Mouse (Mus musculus) thymus, postnatal 36 days (tissue): ENCODE measurements around the gene Gtpbp4.
"Not testable (repeated sequence)": the region's sequence is repeated elsewhere in the genome, so short reads cannot be mapped to it uniquely, and the experiment has no call there.

ENCODE experiments used
- DNase-seq, 2 experiments: peaks; one replicate each; pipeline ENCODE4 v3.0.0; 2022; ENCODE audit warnings: mixed read lengths in 2 of 2

Gene Gtpbp4

DNA sequence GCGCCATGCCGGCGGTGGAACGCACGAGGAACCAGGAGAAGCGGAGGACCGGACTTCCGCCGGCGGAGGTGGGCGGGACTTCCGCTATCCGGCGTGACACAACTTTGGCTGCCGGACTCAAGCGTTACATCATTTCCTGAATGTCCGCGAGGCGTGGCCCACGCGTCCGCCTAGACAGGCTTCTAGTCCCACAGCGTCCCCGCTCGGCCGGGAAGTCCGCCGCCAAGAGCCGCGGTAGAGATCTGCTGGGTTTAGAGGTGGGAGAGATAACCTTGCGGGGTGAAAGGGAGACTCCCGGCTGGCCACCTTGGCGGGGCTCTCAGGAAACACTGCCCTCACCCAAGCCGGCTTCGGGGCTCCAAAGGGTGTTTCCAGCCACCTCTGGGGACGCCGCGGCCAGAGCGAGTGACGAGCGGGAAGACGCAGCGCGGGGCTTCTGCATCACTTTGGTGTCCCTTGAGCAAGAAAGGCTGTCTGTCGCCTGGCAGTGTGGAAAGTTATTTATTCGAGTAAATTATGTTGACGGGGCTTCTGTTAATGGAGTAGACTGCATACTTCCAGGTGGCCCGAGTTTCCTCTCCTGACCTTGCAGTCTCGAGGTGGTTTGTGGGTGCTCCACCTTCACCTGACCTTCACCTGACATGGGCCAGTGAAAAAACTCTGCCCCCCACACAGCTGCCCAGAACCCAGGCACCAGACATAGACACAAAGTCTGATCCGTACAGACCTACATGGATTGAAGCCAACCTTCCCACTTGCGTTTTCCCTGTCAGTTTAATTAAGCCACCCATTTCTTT, at the start of gene Gtpbp4:
Gtpbp4 (minus strand) TSS at position 94 of the 797 bp plus-strand sequence.
- DNase-seq, result peak; percentile 93 to 96

- no peak for DNase-seq
Measured at GRCm38 (mm10) chr13:9044731-9045130, 48.8 kb upstream of the Gtpbp4 start.

DNA sequence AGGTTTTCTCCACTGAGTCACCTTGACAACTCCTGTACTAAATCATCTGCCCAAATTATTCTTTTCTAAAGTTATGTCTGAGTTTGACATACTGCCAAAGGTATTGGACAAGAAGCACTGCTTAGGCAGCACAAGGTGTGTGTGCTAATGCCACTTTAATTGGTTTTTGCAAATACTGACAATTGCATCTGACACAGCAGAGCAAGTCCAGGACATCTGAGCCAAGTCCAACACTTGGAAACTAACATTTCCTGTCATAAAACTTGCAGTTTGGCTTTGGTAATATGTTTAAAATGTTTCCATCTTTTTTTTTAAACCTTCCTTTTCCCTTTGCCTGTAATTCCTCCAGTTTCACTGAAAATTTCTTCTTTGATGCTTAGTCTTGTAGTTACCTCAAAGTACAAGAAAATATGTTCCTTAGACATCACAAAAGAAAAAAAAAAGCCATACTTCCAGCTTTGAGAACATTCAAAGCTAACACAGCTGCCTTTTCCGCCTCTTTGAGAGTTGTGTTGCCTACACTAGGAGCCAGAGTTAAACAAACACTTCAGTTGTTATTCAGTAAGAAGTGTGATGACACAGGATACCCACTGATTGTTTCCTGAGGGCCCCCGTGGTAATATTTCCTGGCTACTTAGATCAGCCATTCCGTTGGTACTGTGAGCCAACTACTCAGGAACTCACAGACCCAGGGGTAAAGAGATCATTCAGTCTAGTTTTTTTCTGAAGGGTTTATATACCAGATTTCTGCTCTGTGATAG, 47.6 kb upstream of the Gtpbp4 start:
- DNase-seq, result no peak

GRCm38 (mm10) chr13:9040626-9041025, 44.7 kb upstream of the Gtpbp4 start:
- no peak for DNase-seq

DNA sequence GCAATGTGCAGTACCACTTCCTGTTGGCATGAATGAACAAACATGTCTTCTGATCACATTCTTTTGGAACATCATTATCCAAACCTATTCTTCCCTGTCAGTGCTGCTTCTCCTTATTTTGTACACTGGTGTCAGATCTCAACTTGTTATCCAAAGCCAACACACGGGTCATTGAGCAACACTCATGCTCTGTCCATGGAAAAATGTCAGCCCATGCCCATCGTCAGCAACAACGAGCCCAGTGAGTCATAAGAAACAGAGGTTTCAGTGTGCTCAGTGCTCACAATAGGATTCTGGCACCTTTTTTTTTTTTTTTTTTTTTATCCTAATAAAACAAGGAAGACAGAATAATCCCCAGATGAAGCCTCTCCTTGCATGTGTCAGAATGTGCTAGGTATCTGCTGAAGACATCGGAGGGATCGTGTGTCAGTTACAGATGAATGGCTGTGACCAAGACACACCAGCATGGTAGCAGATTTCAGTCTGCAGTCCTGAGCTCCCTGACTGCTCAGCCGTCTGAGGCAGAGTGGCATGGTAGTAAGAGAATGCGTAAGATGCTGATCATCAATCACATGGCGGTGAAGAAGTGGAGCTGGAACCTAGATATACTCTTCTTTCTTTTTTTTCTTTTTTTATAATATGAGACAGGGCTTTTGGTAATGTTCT, 36.2 kb upstream of the Gtpbp4 start:
- no peak for DNase-seq

DNA sequence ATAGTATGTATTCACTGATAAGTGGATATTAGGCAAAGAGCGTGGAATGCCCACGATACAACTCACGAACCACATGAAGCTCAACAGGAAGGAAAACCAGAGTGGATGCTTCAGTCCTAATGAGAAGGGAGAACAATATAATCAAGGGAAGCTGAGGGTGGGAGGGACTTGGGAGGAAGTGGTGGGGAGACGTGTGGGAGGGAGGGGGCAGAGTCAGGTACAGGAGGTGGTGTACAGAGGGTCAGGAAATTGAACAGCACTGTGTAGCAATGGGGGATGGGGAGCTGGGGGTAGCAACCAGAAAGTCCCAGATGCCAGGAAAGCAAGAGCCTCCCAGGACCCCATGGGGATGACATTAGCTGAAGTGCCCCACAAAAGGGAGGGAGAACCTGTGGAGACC, 34.5 kb upstream of the Gtpbp4 start:
- peak; percentile 7 to 31 for DNase-seq

GRCm38 (mm10) chr13:9027251-9027650, 31.4 kb upstream of the Gtpbp4 start:
- no peak for DNase-seq

GRCm38 (mm10) chr13:9022623-9023022, 26.7 kb upstream of the Gtpbp4 start:
- no peak for DNase-seq

DNA sequence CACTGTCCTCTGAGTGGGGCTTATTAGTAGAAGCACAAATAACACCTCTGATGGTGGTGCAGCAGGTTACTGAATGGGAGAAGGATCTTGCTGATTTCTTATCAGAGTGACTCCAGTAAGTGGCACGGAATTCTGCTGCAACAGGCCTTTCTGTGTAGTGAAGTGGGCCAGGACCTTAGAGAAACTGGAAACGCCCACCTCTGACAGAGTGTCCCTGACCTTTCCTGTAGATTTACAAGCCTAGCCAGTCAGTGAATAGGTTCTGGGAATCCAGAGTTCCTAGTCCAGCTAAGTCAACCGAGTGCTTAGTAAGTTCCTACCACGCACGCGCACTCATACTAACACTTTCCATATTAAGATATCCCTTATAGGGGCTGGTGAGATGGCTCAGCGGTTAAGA, 25.7 kb upstream of the Gtpbp4 start:
- no peak for DNase-seq

DNA sequence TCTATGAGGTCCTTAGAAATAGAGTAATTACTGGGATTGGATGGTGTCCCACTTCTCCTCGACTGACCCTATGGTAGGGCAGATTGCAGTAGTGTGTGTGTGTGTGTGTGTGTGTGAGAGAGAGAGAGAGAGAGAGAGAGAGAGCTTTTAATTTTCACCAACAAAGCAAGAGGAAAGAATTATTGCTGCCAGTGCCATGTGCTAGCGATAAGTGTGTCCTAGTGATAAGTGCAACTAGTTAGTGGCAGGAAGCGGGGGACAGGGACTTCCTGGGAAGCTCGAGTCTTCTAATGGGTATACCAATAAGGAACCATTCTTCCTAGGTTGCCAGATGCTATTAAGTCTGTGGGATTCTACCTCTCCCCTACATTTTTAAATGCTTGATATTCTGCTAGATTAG, 23.8 kb upstream of the Gtpbp4 start:
- no peak for DNase-seq

- DNase-seq, result no peak
Measured at GRCm38 (mm10) chr13:9018974-9019587, 23.2 kb upstream of the Gtpbp4 start.

DNA sequence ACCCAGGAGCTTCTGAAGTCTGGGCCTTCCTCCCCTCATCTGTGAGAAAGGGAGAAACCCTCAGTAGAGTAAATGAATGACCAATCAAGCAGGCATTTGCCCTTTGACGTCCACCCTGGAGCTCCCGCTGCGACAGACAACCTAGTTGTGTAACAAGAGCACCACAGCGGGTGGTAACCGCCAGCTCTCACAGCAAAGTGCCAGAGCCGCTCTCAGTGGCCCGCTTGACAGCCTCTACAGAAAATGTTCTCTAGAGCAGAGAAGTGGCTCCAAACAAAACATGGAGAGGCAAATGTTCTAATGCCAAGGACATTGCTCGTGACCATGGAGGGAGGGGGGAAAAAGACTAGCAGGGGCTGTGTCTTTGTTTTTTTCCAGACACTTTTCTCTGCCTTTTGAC, 21.3 kb upstream of the Gtpbp4 start:
- no peak for DNase-seq

DNA sequence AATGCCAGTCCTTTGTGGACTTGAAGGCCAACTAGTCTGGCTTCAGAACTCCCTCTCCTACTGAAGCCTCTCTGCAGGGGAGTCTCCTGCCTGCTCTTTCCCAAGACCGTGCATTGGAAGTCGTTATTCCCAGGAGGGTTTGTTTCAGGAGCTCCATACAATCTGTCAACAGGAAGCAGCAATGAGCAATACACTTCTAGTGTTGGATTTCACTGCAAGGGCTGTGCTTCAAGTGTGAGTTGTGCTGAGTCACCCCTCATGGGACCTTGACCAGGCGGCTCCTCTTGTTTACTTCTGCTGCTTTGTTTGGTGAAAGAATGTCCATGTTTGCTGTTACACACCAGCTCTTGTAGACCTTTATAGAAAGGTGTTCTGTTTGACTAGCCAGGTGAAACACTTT, 18.5 kb upstream of the Gtpbp4 start:
- DNase-seq, result no peak

GRCm38 (mm10) chr13:9013483-9013882, 17.6 kb upstream of the Gtpbp4 start:
- DNase-seq, result no peak

DNA sequence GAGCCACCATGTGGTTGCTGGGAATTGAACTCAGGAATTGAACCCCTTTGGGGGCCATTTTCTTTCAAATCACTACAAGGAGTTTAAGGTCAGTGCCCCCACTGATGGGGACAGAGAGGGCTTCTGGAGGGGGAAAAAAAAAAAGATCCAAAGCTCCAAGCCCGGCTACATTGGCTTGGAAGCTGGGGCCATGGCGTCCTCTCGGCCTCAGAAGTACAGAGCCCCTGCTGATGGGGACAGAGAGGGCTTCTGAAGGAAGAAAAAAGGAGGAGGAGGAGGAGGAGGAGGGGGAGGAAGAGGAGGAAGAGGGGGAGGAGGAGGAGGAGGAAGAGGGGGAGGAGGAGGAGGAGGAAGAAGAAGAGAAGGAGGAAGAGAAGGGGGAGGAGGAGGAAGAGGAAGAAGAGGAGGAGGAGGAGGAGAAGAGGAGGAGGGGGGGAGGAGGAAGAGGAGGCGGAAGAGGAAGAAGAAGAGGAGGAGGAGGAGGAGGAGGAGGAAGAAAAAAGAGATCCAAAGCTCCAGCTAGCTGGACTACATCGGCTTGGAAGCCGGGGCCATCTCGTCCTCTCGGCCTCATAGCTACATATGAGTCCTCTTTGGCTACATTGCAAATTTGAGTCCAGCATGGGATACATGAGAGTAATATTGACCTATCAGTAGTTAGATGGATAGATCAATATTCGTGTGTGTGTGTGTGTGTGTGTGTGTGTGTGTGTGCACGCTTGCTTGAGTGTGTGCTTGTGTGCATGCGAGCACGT, 15.9 kb upstream of the Gtpbp4 start:
- peak; percentile 34 to 63 for DNase-seq

- no peak for DNase-seq
Measured at GRCm38 (mm10) chr13:9003306-9003705, 7.4 kb upstream of the Gtpbp4 start.

- no peak for DNase-seq
Measured at GRCm38 (mm10) chr13:8999464-8999863, 3.6 kb upstream of the Gtpbp4 start.

GRCm38 (mm10) chr13:8997221-8997620, 1.3 kb upstream of the Gtpbp4 start:
- not testable (repeated sequence) for DNase-seq

DNA sequence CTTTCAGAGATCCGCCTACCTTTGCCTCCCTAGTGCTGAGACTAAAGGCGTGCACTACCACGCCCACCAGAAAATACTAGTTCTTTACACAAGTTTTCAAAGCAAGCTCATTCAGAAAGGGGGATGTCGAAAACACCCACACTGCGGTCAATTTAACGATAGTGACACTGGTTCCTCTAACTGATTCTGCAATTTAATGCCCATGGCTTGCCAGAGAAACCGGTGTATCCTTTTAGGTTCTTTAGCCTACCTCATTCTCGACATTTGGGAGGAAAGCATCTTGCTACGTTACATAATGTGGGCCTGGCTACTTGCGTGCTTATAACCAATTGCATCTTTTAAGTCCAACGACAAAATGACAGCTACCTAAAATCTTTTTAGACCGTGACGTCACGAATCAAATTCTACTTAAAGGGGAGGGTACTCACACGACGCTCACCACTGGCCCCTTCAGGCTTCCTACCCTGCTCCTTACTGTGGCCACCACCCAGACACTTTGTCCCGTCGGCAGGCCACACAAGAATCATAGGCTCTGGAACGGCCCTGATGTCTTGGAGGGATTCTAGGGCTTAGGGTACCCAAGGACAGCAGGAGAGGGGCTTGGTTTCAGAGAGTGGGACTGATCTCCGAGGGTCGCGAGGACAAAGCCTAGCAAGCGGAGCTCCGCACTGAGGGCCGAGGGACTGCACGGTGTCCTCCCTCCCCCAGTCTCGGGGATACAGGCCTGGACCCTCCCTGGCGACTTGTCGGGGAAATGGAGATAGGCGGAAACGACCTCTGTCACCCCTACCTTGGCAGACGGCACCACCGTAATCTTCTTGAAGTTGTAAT, 509 bp downstream of the Gtpbp4 start:
- no peak for DNase-seq

DNA sequence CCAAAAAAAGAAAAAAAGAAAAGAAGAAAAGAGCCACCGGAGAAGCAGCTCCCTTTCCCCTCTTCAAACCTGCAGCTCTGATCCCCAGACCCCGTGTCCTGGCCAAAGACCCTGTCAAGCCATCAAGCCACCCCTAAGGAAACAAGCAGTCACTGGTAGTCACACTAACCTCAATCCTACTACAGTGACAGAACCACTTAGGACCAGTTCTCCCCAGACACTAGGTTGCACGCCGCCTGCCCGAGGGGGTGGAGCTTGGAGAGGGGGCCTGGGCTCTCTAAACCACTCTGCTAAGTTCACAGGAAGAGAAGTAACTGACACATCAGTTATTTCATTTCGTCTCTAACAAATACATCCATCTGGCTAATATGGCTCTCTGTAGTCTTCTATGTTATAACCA, 3.7 kb downstream of the Gtpbp4 start:
- DNase-seq, result no peak

DNA sequence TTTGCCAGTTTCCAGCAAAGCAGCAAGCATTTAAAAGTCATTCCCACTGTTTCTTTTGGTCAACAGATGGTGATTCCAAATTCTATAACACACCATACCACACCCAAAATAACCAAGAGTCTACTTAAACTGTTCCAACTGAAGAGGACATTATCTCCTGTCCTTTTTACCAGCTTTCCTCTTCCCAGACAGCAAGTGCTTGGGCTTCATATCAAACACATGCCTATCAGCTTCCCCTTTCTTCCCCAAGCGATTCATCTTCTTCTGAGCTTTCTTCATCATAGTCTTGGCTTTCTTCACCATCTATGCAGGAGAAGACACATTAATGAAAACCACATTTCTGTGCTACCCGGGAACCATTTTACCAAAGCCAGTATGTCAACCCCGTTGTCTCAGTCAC, 22.9 kb downstream of the Gtpbp4 start:
- DNase-seq, result no peak

DNA sequence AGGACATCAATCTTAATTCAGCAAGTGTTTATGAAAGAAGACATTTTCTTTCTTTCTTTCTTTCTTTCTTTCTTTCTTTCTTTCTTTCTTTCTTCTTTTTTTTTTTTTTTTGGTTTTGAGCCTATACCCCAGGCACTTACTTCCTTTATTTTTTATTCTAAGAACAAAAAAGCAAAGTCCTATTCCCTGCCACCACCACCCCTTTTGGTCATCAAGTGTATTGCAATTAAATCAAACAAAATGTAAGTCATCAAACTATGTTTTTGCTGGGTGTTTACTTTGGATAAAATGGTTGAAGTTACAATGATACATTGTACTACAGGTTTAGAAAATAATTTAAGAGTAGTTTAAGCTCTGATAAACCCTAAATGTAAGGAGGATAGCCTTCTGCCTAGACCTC, 23.5 kb downstream of the Gtpbp4 start:
- no peak for DNase-seq
